Comparison of ENCODE assay signal across 28 mouse cellular contexts in genomic region chr1:175639072-175639471, GRCm38 (mm10). TPM values are rescaled to one million over a fixed set of nuclear protein-coding genes. Genes with fewer than 3 reads are reported as not detected.
DNase-seq lines count a peak whose midpoint lies in the region; ATAC-seq and TF ChIP-seq lines count a peak whose summit lies in the region.
"Had no signal": no experiment of that assay in that cellular context is flagged by ENCODE, and none has a peak within 500 bp of the region (broad histone marks: within the 10 kb centered on the region; RNA-seq: fewer than 3 reads in every experiment).

No protein-coding gene starts in this region.

- no peak overlapping the region for H3K27ac ChIP-seq in liver, embryonic 16.5 days (ENCODE audit: low read length)
- H3K27ac ChIP-seq in liver, postnatal 0 days (ENCODE audit: low read depth) = no peak overlapping the region
- H3K27ac ChIP-seq in bone marrow macrophage, adult 2 months (ENCODE audit: insufficient read depth, low read depth, low read length) = peak overlapping the region; percentile 99
- H3K27ac ChIP-seq in macrophage = peak overlapping the region; percentile 70
- H3K27ac ChIP-seq: embryonic facial prominence, embryonic 10.5 days; embryonic facial prominence, embryonic 12.5 days; forebrain, embryonic 13.5 days; forebrain, embryonic 15.5 days had no signal

- no peaks in the 10 kb centered on the region for H3K27me3 ChIP-seq in liver, embryonic 16.5 days (ENCODE audit: control insufficient read depth, insufficient read depth, low read depth, low read length)
- H3K27me3 ChIP-seq in liver, postnatal 0 days (ENCODE audit: insufficient read depth, low read length) = no peaks in the 10 kb centered on the region
- H3K27me3 ChIP-seq: CH12.LX; embryonic facial prominence, embryonic 12.5 days; forebrain, embryonic 13.5 days; forebrain, embryonic 15.5 days had no signal

- no peak for TF ChIP-seq POLR2A in bone marrow macrophage, adult 2 months (IDR thresholded peaks at IDR 0.05; ENCODE audit: borderline replicate concordance, low read depth, low read length)

- WGBS in liver, embryonic 16.5 days (ENCODE audit: insufficient replicate concordance) = 57% methylated on average over 7 of the region's 7 CpGs
- 56% methylated on average over 7 of the region's 7 CpGs for WGBS in liver, postnatal 0 days (ENCODE audit: insufficient replicate concordance)
- 86% methylated on average over 7 of the region's 7 CpGs for WGBS in macrophage (ENCODE audit: missing documents)

- no peak overlapping the region for H3K4me3 ChIP-seq in liver, embryonic 16.5 days (ENCODE audit: low read depth, low read length)
- H3K4me3 ChIP-seq in liver, postnatal 0 days (ENCODE audit: low read depth, low read length) = no peak overlapping the region
- H3K4me3 ChIP-seq in bone marrow macrophage, adult 2 months (ENCODE audit: insufficient read depth, low read length) = no peak overlapping the region
- H3K4me3 ChIP-seq in macrophage (ENCODE audit: inconsistent target) = no peak overlapping the region
- H3K4me3 ChIP-seq: embryonic facial prominence, embryonic 10.5 days; embryonic facial prominence, embryonic 12.5 days; forebrain, embryonic 13.5 days; forebrain, embryonic 15.5 days had no signal

- no peak for TF ChIP-seq CTCF in liver, postnatal 0 days (IDR thresholded peaks at IDR 0.05; ENCODE audit: low read depth)
- TF ChIP-seq CTCF in bone marrow macrophage, adult 2 months (IDR thresholded peaks at IDR 0.05; ENCODE audit: low read depth, low read length) = no peak

- H3K9ac ChIP-seq in liver, embryonic 16.5 days (ENCODE audit: low read depth, low read length) = no peak overlapping the region
- H3K9ac ChIP-seq in liver, postnatal 0 days (replicated peaks) = no peak overlapping the region
- H3K9ac ChIP-seq: embryonic facial prominence, embryonic 12.5 days; forebrain, embryonic 13.5 days; forebrain, embryonic 15.5 days had no signal

- no peaks in the 10 kb centered on the region for H3K9me3 ChIP-seq in liver, embryonic 16.5 days (replicated peaks; ENCODE audit: control insufficient read depth, low read length)
- no peaks in the 10 kb centered on the region for H3K9me3 ChIP-seq in liver, postnatal 0 days (ENCODE audit: low read length)
- H3K9me3 ChIP-seq: embryonic facial prominence, embryonic 10.5 days; embryonic facial prominence, embryonic 12.5 days; forebrain, embryonic 13.5 days; forebrain, embryonic 15.5 days; G1E had no signal

- peak; percentile 55 for ATAC-seq in liver, embryonic 16.5 days (ENCODE audit: low read depth)
- no peak for ATAC-seq in liver, postnatal 0 days
- ATAC-seq: activated CD4-positive, CD25-positive, alpha-beta regulatory T cell, adult 4 months; CD4-positive, CD25-positive, alpha-beta regulatory T cell, adult 4 months; forebrain, embryonic 13.5 days; forebrain, embryonic 15.5 days; Patski had no signal

- peaks cover 2% of the 10 kb centered on the region; the same call in 1 of the 2 replicates for H3K4me1 ChIP-seq in liver, embryonic 16.5 days (ENCODE audit: control insufficient read depth, low read depth, low read length)
- H3K4me1 ChIP-seq in liver, postnatal 0 days (ENCODE audit: insufficient read depth) = peaks cover 12% of the 10 kb centered on the region; the same call in 1 of the 2 replicates
- peaks cover 65% of the 10 kb centered on the region for H3K4me1 ChIP-seq in bone marrow macrophage, adult 2 months (ENCODE audit: control insufficient read depth, insufficient read depth, low read length)
- H3K4me1 ChIP-seq: embryonic facial prominence, embryonic 10.5 days; embryonic facial prominence, embryonic 12.5 days; forebrain, embryonic 13.5 days; forebrain, embryonic 15.5 days had no signal

- DNase-seq in heart, adult 11 months = peak; percentile 68
- no peak for DNase-seq in heart, adult 18-20 months
- no peak for DNase-seq in liver, postnatal 0 days
- DNase-seq in kidney, postnatal 10 days = no peak
- DNase-seq: adrenal gland, adult 8-10 months; adrenal gland, postnatal 14 days; adrenal gland, postnatal 36 days; B cell, adult 2 months; cerebellum, adult 11-12 months; cerebellum, adult 2 months; cerebellum, adult 9-10 months; cerebellum, postnatal 10 days; cerebellum, postnatal 25 days had no signal

- TF ChIP-seq EP300 in liver, postnatal 0 days (IDR thresholded peaks at IDR 0.05; ENCODE audit: low read depth) = no peak

- no peaks in the 10 kb centered on the region for H3K79me2 ChIP-seq in macrophage (ENCODE audit: inconsistent target)

- H3K4me2 ChIP-seq in liver, embryonic 16.5 days (ENCODE audit: low read depth, low read length) = no peak overlapping the region
- no peak overlapping the region for H3K4me2 ChIP-seq in liver, postnatal 0 days (ENCODE audit: low read depth, low read length)
- H3K4me2 ChIP-seq: embryonic facial prominence, embryonic 12.5 days; forebrain, embryonic 13.5 days; forebrain, embryonic 15.5 days had no signal

- H3K36me3 ChIP-seq in liver, embryonic 16.5 days (ENCODE audit: control insufficient read depth, insufficient read depth) = no peaks in the 10 kb centered on the region
- no peaks in the 10 kb centered on the region for H3K36me3 ChIP-seq in liver, postnatal 0 days (replicated peaks; ENCODE audit: insufficient read depth, low read length)
- no peaks in the 10 kb centered on the region for H3K36me3 ChIP-seq in macrophage (ENCODE audit: inconsistent target)
- H3K36me3 ChIP-seq: embryonic facial prominence, embryonic 10.5 days; embryonic facial prominence, embryonic 12.5 days; forebrain, embryonic 15.5 days; G1E had no signal

RNA-seq across cellular contexts. Expression of gene Fh1, which starts 13.6 kb away (rescaled TPM):
- 100 to 1,000 TPM; 574 to 599 TPM for total RNA-seq in heart, adult 18-20 months (2021)
- polyA plus RNA-seq in liver, embryonic 16.5 days (2015; fragmentation: Nextera tagmentation; extraction: Ambion mirVana) = 70.1 and 73.9 TPM in 2 replicates
- polyA plus RNA-seq in liver, postnatal 0 days (2015; fragmentation: Nextera tagmentation; extraction: Ambion mirVana) = 93.3 and 103 TPM in 2 replicates
- 185 and 188 TPM in 2 replicates for polyA plus RNA-seq in bone marrow macrophage, adult 2 months (2012; ENCODE audit: insufficient read depth, insufficient read length, missing spikeins)
- 10 to 100 TPM in 17 of 26 experiments, 1 to 10 TPM in 9; 3.5 to 34.8 (median 13.5) TPM for total RNA-seq in macrophage (2018; cell fraction: chromatin; rRNA removed)
- total RNA-seq in macrophage (2018; cell fraction: cytosol; rRNA removed) = 10 to 100 TPM; 17.4 to 50.6 (median 23.6) TPM
- total RNA-seq in macrophage (2018; cell fraction: nucleus; rRNA removed) = 10 to 100 TPM in 18 of 26 experiments, 1 to 10 TPM in 8; 6.5 to 31.6 (median 15.0) TPM
- 37.4 to 41.8 TPM (median 39.4 TPM) in 3 replicates for polyA plus RNA-seq in macrophage (2018)

RNA-seq across cellular contexts. Expression of gene Kmo, which starts 18.9 kb away (rescaled TPM):
- under 1 TPM; 0.51 to 0.62 TPM for total RNA-seq in heart, adult 18-20 months (2021)
- 13.4 and 15.0 TPM in 2 replicates for polyA plus RNA-seq in liver, embryonic 16.5 days (2015; fragmentation: Nextera tagmentation; extraction: Ambion mirVana)
- 26.5 and 28.5 TPM in 2 replicates for polyA plus RNA-seq in liver, postnatal 0 days (2015; fragmentation: Nextera tagmentation; extraction: Ambion mirVana)
- polyA plus RNA-seq in bone marrow macrophage, adult 2 months (2012; ENCODE audit: insufficient read depth, insufficient read length, missing spikeins) = 12.3 and 15.5 TPM in 2 replicates
- 1 to 10 TPM in 15 of 26 experiments, under 1 TPM in 9, not detected in 2; 0.35 to 6.6 (median 1.3) TPM for total RNA-seq in macrophage (2018; cell fraction: chromatin; rRNA removed)
- 1 to 10 TPM in 21 of 26 experiments, under 1 TPM in 5; 0.89 to 5.0 (median 2.1) TPM for total RNA-seq in macrophage (2018; cell fraction: cytosol; rRNA removed)
- total RNA-seq in macrophage (2018; cell fraction: nucleus; rRNA removed) = 10 to 100 TPM in 1 of 26 experiments, 1 to 10 TPM in 19, under 1 TPM in 6; 0.81 to 10.5 (median 1.8) TPM
- 0.23 to 7.2 TPM (median 2.1 TPM) in 3 replicates for polyA plus RNA-seq in macrophage (2018)
- total RNA-seq: G1E had no signal
- polyA plus RNA-seq: embryonic facial prominence, embryonic 10.5 days; forebrain, embryonic 13.5 days; forebrain, embryonic 15.5 days; G1E had no signal

RNA-seq across cellular contexts. Expression of gene Opn3, which starts 53.5 kb away (rescaled TPM):
- total RNA-seq in heart, adult 18-20 months (2021) = 1 to 10 TPM; 4.2 TPM
- polyA plus RNA-seq in liver, embryonic 16.5 days (2015; fragmentation: Nextera tagmentation; extraction: Ambion mirVana) = 1.0 and 1.3 TPM in 2 replicates
- 1.3 and 1.6 TPM in 2 replicates for polyA plus RNA-seq in liver, postnatal 0 days (2015; fragmentation: Nextera tagmentation; extraction: Ambion mirVana)
- 5.7 and 7.6 TPM in 2 replicates for polyA plus RNA-seq in bone marrow macrophage, adult 2 months (2012; ENCODE audit: insufficient read depth, insufficient read length, missing spikeins)
- 1 to 10 TPM in 1 of 26 experiments, under 1 TPM in 14, not detected in 11; 0.33 to 1.0 (median 0.58) TPM for total RNA-seq in macrophage (2018; cell fraction: chromatin; rRNA removed)
- 1 to 10 TPM; 1.7 to 3.5 (median 2.4) TPM for total RNA-seq in macrophage (2018; cell fraction: cytosol; rRNA removed)
- total RNA-seq in macrophage (2018; cell fraction: nucleus; rRNA removed) = 1 to 10 TPM in 20 of 26 experiments, under 1 TPM in 6; 0.71 to 2.6 (median 1.3) TPM
- 1.8 to 4.1 TPM (median 2.8 TPM) in 3 replicates for polyA plus RNA-seq in macrophage (2018)
- polyA plus RNA-seq: activated CD4-positive, CD25-positive, alpha-beta regulatory T cell, adult 4 months; CD4-positive, CD25-positive, alpha-beta regulatory T cell, adult 4 months had no signal

RNA-seq across cellular contexts. Expression of gene Chml, which starts 53.6 kb away (rescaled TPM):
- total RNA-seq in heart, adult 18-20 months (2021) = 10 to 100 TPM in 1 of 2 experiments, 1 to 10 TPM in 1; 7.2 to 12.5 TPM
- polyA plus RNA-seq in liver, embryonic 16.5 days (2015; fragmentation: Nextera tagmentation; extraction: Ambion mirVana) = 0.83 TPM in 2 replicates
- polyA plus RNA-seq in liver, postnatal 0 days (2015; fragmentation: Nextera tagmentation; extraction: Ambion mirVana) = 0.52 and 0.66 TPM in 2 replicates
- polyA plus RNA-seq in bone marrow macrophage, adult 2 months (2012; ENCODE audit: insufficient read depth, insufficient read length, missing spikeins) = 9.4 and 9.6 TPM in 2 replicates
- total RNA-seq in macrophage (2018; cell fraction: chromatin; rRNA removed) = 10 to 100 TPM in 7 of 26 experiments, 1 to 10 TPM in 19; 4.4 to 16.2 (median 8.4) TPM
- 1 to 10 TPM; 2.9 to 6.9 (median 4.7) TPM for total RNA-seq in macrophage (2018; cell fraction: cytosol; rRNA removed)
- 10 to 100 TPM in 11 of 26 experiments, 1 to 10 TPM in 15; 5.4 to 21.8 (median 8.8) TPM for total RNA-seq in macrophage (2018; cell fraction: nucleus; rRNA removed)
- polyA plus RNA-seq in macrophage (2018) = 3.0 to 3.6 TPM (median 3.6 TPM) in 3 replicates

RNA-seq across cellular contexts. Expression of gene Wdr64, which starts 59.3 kb away (rescaled TPM):
- total RNA-seq in heart, adult 18-20 months (2021) = not detected
- polyA plus RNA-seq in liver, embryonic 16.5 days (2015; fragmentation: Nextera tagmentation; extraction: Ambion mirVana) = not detected in 2 replicates
- not detected in 2 replicates for polyA plus RNA-seq in liver, postnatal 0 days (2015; fragmentation: Nextera tagmentation; extraction: Ambion mirVana)
- not detected in 2 replicates for polyA plus RNA-seq in bone marrow macrophage, adult 2 months (2012; ENCODE audit: insufficient read depth, insufficient read length, missing spikeins)
- not detected for total RNA-seq in macrophage (2018; cell fraction: chromatin; rRNA removed)
- not detected for total RNA-seq in macrophage (2018; cell fraction: cytosol; rRNA removed)
- total RNA-seq in macrophage (2018; cell fraction: nucleus; rRNA removed) = not detected
- polyA plus RNA-seq in macrophage (2018) = not detected in 3 replicates
- total RNA-seq: adrenal gland, adult 18-20 months; adrenal gland, adult 8-10 months; adrenal gland, postnatal 14 days; adrenal gland, postnatal 36 days; CH12.LX had no signal
- polyA plus RNA-seq: activated CD4-positive, CD25-positive, alpha-beta regulatory T cell, adult 4 months; CD4-positive, CD25-positive, alpha-beta regulatory T cell, adult 4 months; cerebellum, adult 2 months; embryonic facial prominence, embryonic 10.5 days; embryonic facial prominence, embryonic 12.5 days; embryonic facial prominence, embryonic 14.5 days; forebrain, embryonic 11.5 days; forebrain, embryonic 13.5 days; forebrain, embryonic 15.5 days; G1E; Patski had no signal

Comparison
In these comparisons a context has a peak if more than half of its experiments do, and no peak if none do; other contexts are left out.
1. H3K27ac ChIP-seq: peak in bone marrow macrophage, adult 2 months (single experiment) and macrophage (single experiment); none in liver, embryonic 16.5 days (single experiment) and liver, postnatal 0 days (single experiment).